Mouse (Mus musculus): Measurements from ENCODE around the gene Gm21985. TPM values are rescaled to one million over a fixed set of nuclear protein-coding genes. Genes with fewer than 3 reads are reported as not detected.
A peak's percentile ranks its signal among the peaks of the same experiment; 100 is the strongest.
"Not testable (repeated sequence)": the region's sequence is repeated elsewhere in the genome, so short reads cannot be mapped to it uniquely, and the experiment has no call there.

Gene Gm21985
- polyA plus RNA-seq, 1 experiment from 2014 or later, result not detected

DNA sequence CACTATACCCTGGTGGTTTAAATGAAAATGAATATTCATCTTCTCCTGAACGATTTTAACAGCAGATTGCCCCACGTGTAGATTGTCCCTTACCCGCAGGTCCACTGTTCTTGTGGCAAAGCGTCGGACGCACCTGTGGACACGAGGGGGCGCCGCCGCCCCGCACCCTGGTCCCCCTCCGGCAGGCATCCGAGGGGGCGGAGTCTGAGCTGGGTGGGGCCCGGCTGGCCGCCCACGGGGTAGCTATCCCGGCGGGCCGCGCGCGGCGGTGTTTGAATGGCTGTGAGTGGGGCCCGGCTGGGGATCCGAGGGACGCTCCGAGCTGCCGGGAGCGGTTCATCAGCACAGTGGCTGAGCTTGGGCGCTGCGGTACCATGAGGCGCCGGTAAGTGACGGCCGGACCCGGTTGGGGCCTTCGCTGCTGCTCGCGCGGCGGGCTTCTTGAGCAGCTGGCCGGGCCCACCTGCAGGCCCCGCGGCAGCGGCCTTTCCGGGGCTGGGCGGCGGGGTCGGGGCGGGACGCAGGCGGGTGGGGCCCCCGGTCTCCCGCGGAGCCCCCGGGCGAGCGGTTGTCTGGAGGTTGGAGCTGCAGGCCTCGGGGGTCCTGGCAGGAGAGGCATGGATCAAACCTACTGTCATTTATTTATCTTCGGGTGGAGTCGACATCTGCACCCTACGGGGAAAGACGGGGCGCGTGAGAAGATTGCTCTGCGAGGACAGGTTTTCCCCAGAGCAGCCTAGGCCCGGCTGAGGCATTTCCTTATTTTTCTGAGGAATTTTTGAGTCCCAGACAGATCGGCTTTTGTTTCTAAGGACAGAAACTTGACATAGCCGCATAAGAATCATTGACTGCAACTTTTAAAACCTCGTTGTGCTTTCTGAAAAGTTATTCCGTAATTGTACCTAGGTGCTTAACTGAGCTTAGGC is 113.1 kb downstream of the Gm21985 start, which contains the start of gene Katnbl1:
Katnbl1 (plus strand) TSS at position 239 of the 926 bp plus-strand sequence.
- H3K4me1 ChIP-seq, result peaks cover 9% of the 10 kb centered on the region
- H3K9ac ChIP-seq, result peak within 1 kb of the TSS; percentile 97
- H3K4me3 ChIP-seq, result peak within 1 kb of the TSS; percentile 96
- no peaks in the 10 kb centered on the region for H3K27me3 ChIP-seq
- no peaks in the 10 kb centered on the region for H3K36me3 ChIP-seq
- WGBS, result under 1% methylated on average over 72 of the region's 72 CpGs
- H3K4me2 ChIP-seq, result peak within 1 kb of the TSS; percentile 47
- H3K27ac ChIP-seq, result peak within 1 kb of the TSS; percentile 92
- no peaks in the 10 kb centered on the region for H3K9me3 ChIP-seq
- ATAC-seq (ENCODE audit: insufficient number of reproducible peaks, low FRiP score, low TSS enrichment, low read depth), result peak; percentile 97

DNA sequence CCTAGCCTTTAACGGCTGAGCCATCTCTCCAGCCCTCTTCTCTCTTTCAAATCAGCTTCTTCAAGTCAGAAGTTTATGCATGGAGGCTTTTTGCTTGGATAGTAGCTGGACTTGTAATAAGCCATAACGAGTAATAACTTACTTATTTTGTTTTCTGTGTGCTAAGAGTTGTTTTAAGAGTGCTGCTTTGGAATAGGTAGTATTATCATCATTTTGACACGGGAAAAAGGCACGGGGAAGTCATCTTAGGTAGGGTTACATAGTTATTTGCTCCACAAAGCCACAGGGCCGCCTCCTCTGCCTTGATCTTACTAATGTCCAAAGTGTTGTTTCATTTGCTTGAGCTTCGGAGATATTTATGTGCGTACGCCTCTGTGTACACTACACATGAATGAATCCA is 114.0 kb downstream of the Gm21985 start:
- H3K27ac ChIP-seq, result peak overlapping the region; percentile 92; the same call in 1 of the 2 replicates
- H3K36me3 ChIP-seq, result no peaks in the 10 kb centered on the region
- peak overlapping the region; percentile 97 for H3K9ac ChIP-seq
- no peaks in the 10 kb centered on the region for H3K9me3 ChIP-seq
- peaks cover 9% of the 10 kb centered on the region for H3K4me1 ChIP-seq
- H3K4me2 ChIP-seq, result peak overlapping the region; percentile 47
- no peak for ATAC-seq (ENCODE audit: insufficient number of reproducible peaks, low FRiP score, low TSS enrichment, low read depth)
- H3K27me3 ChIP-seq, result no peaks in the 10 kb centered on the region
- 31% methylated on average over 8 of the region's 8 CpGs for WGBS
- H3K4me3 ChIP-seq, result peak overlapping the region; percentile 96

DNA sequence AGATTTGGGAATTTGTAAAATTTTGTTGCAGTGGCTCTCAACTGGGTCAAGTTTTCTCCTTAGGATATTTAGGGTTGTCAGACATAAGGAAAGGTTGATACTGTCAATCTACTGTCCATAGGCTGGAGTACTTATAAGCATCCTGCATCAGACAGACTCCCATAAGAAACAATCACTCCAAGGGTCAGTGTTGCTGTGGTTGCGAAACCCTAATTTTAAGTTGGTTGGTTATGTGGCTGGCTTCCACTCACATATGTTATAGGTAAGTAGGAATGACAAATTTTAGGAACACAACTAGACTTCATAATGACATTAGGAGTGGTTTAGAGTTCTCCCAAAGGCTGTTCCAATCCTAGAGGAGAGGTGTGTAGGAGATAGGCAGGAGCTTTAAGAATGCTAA is 115.1 kb downstream of the Gm21985 start:
- Histone ChIP-seq H3K27me3 (no peaks in the 10 kb centered on the region), H3K4me3 (no peak overlapping the region), H3K9me3 (no peaks in the 10 kb centered on the region), H3K36me3 (no peaks in the 10 kb centered on the region), H3K4me1 (peaks cover 9% of the 10 kb centered on the region), H3K4me2 (no peak overlapping the region), H3K27ac (no peak overlapping the region), H3K9ac (no peak overlapping the region)
- 98% methylated on average over 1 of the region's 1 CpGs for WGBS
- no peak for ATAC-seq (ENCODE audit: insufficient number of reproducible peaks, low FRiP score, low TSS enrichment, low read depth)

DNA sequence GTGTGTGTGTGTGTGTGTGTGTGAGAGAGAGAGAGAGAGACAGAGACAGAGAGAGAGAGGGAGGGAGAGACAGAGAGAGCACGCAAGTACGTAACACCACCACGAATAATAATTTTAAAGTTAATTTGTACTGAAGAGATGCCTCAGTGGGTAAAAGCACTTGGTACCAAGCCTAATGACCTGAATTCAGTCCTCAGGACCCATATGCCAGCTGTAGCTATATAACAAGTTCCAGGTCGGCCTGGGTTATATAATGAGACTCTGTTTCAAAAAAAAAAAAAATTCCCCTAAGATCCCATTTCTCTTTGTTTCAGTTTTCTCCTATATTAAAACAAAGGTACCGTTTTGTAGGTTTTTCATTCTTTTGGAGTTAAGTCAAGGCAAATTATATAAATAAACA is 124.7 kb downstream of the Gm21985 start:
- Histone ChIP-seq H3K9ac (no peak overlapping the region), H3K4me2 (no peak overlapping the region), H3K9me3 (no peaks in the 10 kb centered on the region), H3K27ac (no peak overlapping the region), H3K4me3 (no peak overlapping the region), H3K36me3 (peaks cover 3% of the 10 kb centered on the region; the same call in 1 of the 2 replicates), H3K4me1 (peaks cover 5% of the 10 kb centered on the region; the same call in 1 of the 2 replicates), H3K27me3 (no peaks in the 10 kb centered on the region)
- 53% methylated on average over 5 of the region's 5 CpGs for WGBS
- ATAC-seq (ENCODE audit: insufficient number of reproducible peaks, low FRiP score, low TSS enrichment, low read depth), result no peak

DNA sequence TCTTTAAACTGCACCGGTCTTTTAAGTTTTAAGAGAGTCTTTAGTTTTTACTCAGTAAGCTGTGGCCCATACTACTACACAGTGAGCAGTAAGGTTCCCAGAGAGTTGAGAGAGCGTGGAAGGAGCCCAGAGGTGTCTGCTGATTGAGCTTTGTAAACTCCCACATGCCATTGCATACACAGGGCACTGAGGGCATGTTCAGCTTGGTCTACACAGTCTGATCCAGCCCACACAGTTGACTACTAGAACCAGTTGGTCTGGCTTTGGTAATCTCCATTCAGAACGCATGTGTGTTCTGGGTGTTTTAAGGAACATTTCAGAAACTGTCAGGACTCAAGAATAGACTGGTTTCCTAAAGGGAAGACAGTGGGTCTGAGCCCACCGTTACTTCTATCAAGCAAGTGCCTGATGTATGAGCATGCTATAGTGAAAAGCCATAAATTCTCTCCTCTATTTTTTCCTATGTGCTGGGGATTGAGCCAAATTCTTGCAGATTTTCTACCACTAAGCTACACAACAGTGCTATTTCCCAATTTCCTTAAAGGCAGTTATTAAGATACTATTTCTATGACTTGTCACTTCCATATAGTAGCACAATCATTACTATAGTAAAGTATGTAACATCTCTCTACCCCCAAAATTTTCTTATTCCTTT is 125.4 kb downstream of the Gm21985 start:
- Histone ChIP-seq H3K4me1 (peaks cover 5% of the 10 kb centered on the region; the same call in 1 of the 2 replicates), H3K9ac (no peak overlapping the region), H3K36me3 (peaks cover 3% of the 10 kb centered on the region; the same call in 1 of the 2 replicates), H3K4me3 (no peak overlapping the region), H3K9me3 (no peaks in the 10 kb centered on the region), H3K27ac (no peak overlapping the region), H3K4me2 (no peak overlapping the region), H3K27me3 (no peaks in the 10 kb centered on the region)
- WGBS, result 57% methylated on average over 4 of the region's 4 CpGs
- ATAC-seq (ENCODE audit: insufficient number of reproducible peaks, low FRiP score, low TSS enrichment, low read depth), result no peak

DNA sequence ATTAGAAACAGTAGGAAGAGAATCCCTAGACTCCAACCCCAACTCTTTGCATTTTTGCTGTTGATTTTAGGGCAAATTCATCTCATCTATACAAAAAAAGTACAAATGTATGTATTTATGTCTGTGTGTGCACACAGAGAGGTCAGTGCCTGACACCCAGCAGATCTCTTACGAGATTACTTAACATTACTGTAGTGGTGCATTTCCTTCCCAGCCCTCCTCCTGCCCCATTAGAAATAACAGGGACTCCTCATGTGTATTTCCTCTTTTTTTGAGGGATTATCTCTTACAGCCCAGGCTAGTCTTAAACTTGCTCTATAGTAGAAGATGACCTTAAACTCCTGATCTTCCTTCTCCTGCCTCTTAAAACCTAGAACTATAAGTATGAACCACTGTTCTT is 126.6 kb downstream of the Gm21985 start:
- WGBS, result 92% methylated on average over 1 of the region's 1 CpGs
- peaks cover 5% of the 10 kb centered on the region; the same call in 1 of the 2 replicates for H3K4me1 ChIP-seq
- no peak overlapping the region for H3K4me3 ChIP-seq
- peaks cover 3% of the 10 kb centered on the region; the same call in 1 of the 2 replicates for H3K36me3 ChIP-seq
- H3K9ac ChIP-seq, result no peak overlapping the region
- H3K4me2 ChIP-seq, result no peak overlapping the region
- no peaks in the 10 kb centered on the region for H3K27me3 ChIP-seq
- no peak overlapping the region for H3K27ac ChIP-seq
- no peak for ATAC-seq (ENCODE audit: insufficient number of reproducible peaks, low FRiP score, low TSS enrichment, low read depth)
- H3K9me3 ChIP-seq, result no peaks in the 10 kb centered on the region

DNA sequence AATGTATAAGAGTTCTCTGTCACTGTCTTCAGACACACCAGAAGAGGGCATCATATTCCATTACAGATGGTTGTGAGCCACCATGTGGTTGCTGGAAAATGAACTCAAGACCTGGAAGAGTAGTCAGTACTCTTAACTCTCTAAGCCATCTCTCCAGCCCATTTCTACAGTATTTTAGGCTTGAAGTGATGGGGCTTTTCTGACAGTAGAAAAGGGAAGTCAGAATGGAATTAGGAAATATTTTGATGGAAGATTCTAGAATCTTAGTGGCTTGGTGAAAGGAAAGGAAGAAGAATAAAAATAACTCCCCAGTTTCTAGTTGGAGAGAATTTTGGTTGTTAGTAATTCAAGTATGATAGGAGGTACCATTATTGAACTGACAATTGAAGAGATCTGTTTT is 127.8 kb downstream of the Gm21985 start:
- Histone ChIP-seq H3K36me3 (peaks cover 3% of the 10 kb centered on the region; the same call in 1 of the 2 replicates), H3K27ac (no peak overlapping the region), H3K9ac (no peak overlapping the region), H3K4me2 (no peak overlapping the region), H3K4me3 (no peak overlapping the region), H3K4me1 (peaks cover 5% of the 10 kb centered on the region; the same call in 1 of the 2 replicates), H3K27me3 (no peaks in the 10 kb centered on the region), H3K9me3 (no peaks in the 10 kb centered on the region)
- ATAC-seq (ENCODE audit: insufficient number of reproducible peaks, low FRiP score, low TSS enrichment, low read depth), result no peak

DNA sequence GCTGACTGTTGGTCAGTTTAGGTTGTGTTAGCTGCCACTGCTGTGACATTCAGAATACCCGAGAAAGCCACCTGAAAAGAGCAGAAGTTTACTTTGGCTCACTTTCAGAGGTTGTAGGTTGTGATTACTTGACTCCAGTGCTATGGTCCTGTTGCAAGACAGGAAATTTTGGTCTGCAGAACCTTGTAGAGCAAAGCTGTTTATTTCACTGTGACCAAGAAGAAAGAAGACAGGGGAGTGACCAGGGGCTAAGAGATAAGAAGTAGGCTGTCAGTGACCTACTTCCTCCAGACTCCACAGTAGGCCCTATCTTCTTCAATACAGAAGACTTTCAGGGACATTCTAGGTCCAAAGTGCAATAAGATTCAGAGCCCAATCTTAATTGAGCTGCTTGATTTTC is 130.5 kb downstream of the Gm21985 start:
- Histone ChIP-seq H3K9ac (no peak overlapping the region), H3K9me3 (no peaks in the 10 kb centered on the region), H3K4me3 (no peak overlapping the region), H3K27me3 (no peaks in the 10 kb centered on the region), H3K36me3 (peaks cover 3% of the 10 kb centered on the region; the same call in 1 of the 2 replicates), H3K4me2 (no peak overlapping the region), H3K4me1 (0 out of 2 replicates have a peak, but pooled peaks cover under 1% of the 10 kb centered on the region), H3K27ac (no peak overlapping the region)
- WGBS, result 71% methylated on average over 1 of the region's 1 CpGs
- no peak for ATAC-seq (ENCODE audit: insufficient number of reproducible peaks, low FRiP score, low TSS enrichment, low read depth)

DNA sequence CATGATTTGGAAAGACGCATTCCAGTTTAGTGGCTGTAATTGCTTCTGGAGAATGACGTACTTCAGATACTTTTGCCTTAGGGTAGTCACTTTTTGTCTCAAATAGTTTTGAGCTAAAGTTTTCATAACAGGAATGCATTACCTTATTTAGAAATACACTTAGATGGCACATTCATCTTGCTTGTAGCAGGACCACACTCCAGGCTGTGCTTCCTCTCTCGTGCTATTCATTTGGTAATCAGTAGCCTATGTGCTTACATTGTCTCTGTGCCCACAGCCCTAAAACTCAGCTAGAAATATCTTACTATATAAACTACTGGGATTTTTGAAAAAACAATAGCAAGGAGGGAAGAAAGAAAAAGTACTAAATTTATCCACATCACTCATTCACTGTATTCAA is 140.9 kb downstream of the Gm21985 start:
- no peak overlapping the region for H3K9ac ChIP-seq
- no peak overlapping the region for H3K4me3 ChIP-seq
- no peaks in the 10 kb centered on the region for H3K4me1 ChIP-seq
- 66% methylated on average over 3 of the region's 3 CpGs for WGBS
- H3K27ac ChIP-seq, result no peak overlapping the region
- no peak overlapping the region for H3K4me2 ChIP-seq
- peaks cover 22% of the 10 kb centered on the region for H3K36me3 ChIP-seq
- no peaks in the 10 kb centered on the region for H3K27me3 ChIP-seq
- ATAC-seq (ENCODE audit: insufficient number of reproducible peaks, low FRiP score, low TSS enrichment, low read depth), result no peak
- no peaks in the 10 kb centered on the region for H3K9me3 ChIP-seq

DNA sequence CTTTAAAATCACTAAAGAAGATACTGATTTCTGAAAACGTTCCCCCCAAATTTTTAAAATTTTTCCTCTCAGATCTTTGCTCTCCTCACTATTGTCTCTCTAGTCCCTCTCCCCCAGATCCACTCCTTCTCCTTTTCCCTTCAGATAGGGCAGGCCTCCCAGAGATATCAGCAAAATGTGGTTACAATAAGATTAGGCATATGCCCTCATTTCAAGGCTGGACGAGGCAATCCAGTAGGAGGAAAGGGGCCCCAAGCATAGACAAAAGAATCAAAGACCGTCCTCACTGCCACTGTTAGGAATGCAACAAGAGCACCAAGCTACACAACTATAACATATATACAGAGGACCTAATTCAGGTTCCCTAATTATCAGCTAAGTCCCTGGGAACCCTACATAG is 159.2 kb downstream of the Gm21985 start:
- Histone ChIP-seq H3K9ac (no peak overlapping the region), H3K4me3 (no peak overlapping the region), H3K4me2 (no peak overlapping the region), H3K9me3 (no peaks in the 10 kb centered on the region), H3K4me1 (no peaks in the 10 kb centered on the region), H3K36me3 (no peaks in the 10 kb centered on the region), H3K27me3 (no peaks in the 10 kb centered on the region), H3K27ac (no peak overlapping the region)
- ATAC-seq (ENCODE audit: insufficient number of reproducible peaks, low FRiP score, low TSS enrichment, low read depth), result no peak
- WGBS, result 76% methylated on average over 3 of the region's 3 CpGs

DNA sequence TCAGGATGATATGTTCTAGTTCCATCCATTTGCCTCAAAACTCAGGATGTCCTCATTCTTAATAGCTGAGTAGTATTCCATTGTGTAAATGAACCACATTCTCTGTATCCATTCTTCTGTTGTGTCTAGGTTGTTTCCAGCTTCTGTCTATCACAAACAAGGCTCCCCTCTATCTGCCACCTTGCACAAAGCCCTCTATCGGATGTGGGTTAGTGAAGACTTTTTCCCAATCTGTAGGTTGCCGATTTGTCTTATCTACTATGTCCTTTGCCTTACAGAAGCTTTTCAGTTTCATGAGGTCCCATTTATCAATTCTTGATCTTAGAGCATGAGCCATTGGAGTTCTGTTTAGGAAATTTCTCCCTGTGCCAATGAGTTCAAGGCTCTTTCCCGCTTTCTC is 162.4 kb downstream of the Gm21985 start:
- not testable (repeated sequence) for H3K27me3 ChIP-seq; H3K36me3 ChIP-seq; H3K27ac ChIP-seq; ATAC-seq (ENCODE audit: insufficient number of reproducible peaks, low FRiP score, low TSS enrichment, low read depth); H3K4me3 ChIP-seq; H3K9me3 ChIP-seq; H3K4me2 ChIP-seq; H3K9ac ChIP-seq; H3K4me1 ChIP-seq
- WGBS, result 80% methylated on average over 3 of the region's 3 CpGs

DNA sequence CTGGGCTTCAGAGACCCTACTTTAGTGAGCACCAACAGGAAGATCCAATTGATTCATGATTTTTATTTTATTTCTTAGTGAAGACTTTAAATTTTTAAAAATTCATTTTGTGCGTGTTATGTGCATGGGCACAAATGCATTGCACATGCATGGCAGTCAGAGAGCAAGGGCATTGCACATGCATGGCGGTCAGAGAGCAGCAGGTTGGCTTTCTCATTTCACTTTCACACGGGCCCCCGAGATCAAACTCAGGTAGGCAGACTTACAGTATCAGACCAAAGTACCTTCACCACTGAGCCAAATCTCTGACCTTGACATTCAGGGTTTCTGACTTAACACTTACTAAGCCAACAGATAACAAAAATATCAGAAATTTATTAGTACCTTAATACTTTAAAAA is 163.6 kb downstream of the Gm21985 start:
- Histone ChIP-seq H3K27ac (no peak overlapping the region), H3K4me2 (no peak overlapping the region), H3K27me3 (no peaks in the 10 kb centered on the region), H3K36me3 (no peaks in the 10 kb centered on the region), H3K4me3 (no peak overlapping the region), H3K9me3 (no peaks in the 10 kb centered on the region), H3K9ac (no peak overlapping the region), H3K4me1 (no peaks in the 10 kb centered on the region)
- WGBS, result 88% methylated on average over 4 of the region's 4 CpGs
- no peak for ATAC-seq (ENCODE audit: insufficient number of reproducible peaks, low FRiP score, low TSS enrichment, low read depth)

All from limb, embryonic 15.5 days (tissue).